Mouse (Mus musculus) regulatory T cell (primary cell): Measurements from ENCODE around the gene Cirbp.
"Not testable (repeated sequence)": the region's sequence is repeated elsewhere in the genome, so short reads cannot be mapped to it uniquely, and the experiment has no call there.

ENCODE experiments used
- in situ Hi-C: fragments of 300-600 bp; cut with MboI, MseI; formaldehyde crosslinking; loops from one replicate; pipeline ENCODE4 v1.15.1; 2025; ENCODE audit warnings: high pct_unique_total_duplicates

Cirbp gene

GRCm38 (mm10) chr10:80204055-80204454, 38.3 kb downstream of the Cirbp start:
- in situ Hi-C loops = no loop called here

- in situ Hi-C loops = no loop called here
Observed at GRCm38 (mm10) chr10:80207201-80207600, 41.4 kb downstream of the Cirbp start.

GRCm38 (mm10) chr10:80207676-80208075, 41.9 kb downstream of the Cirbp start:
- in situ Hi-C loops = no loop called here

- in situ Hi-C loops = no loop called here
Observed at GRCm38 (mm10) chr10:80208248-80208647, 42.5 kb downstream of the Cirbp start.

- in situ Hi-C loops = no loop called here
Observed at GRCm38 (mm10) chr10:80208841-80209371, 43.1 kb downstream of the Cirbp start.

GRCm38 (mm10) chr10:80211547-80212103, 45.8 kb downstream of the Cirbp start:
- in situ Hi-C loops = not testable (repeated sequence)

GRCm38 (mm10) chr10:80215048-80215772, 49.4 kb downstream of the Cirbp start:
- in situ Hi-C loops = no loop called here

GRCm38 (mm10) chr10:80220676-80221075, 54.9 kb downstream of the Cirbp start:
- in situ Hi-C loops = no loop called here
